Mouse (Mus musculus): ENCODE measurements at regions not wholly inside any gene's neighbourhood (a gene's known extent, or its start where the extent isn't known, plus 50 kb on each side); places are given as distances from the start of the nearest gene placed in this dataset.
A peak's percentile ranks its signal among the peaks of the same experiment; 100 is the strongest.

- peak; percentile 44 for DNase-seq
Observed at GRCm38 (mm10) chr16:5672871-5673270, 212.3 kb upstream of the Rbfox1 start.

GRCm38 (mm10) chr16:5668403-5668967 lies 216.7 kb upstream of the Rbfox1 start:
- no peak for DNase-seq

- peak; percentile 66 for DNase-seq
Observed at GRCm38 (mm10) chr16:5661918-5662317, 223.2 kb upstream of the Rbfox1 start.

- no peak for DNase-seq
Observed at GRCm38 (mm10) chr16:5651551-5651950, 233.6 kb upstream of the Rbfox1 start.

- no peak for DNase-seq
Observed at GRCm38 (mm10) chr16:5651002-5651401, 234.2 kb upstream of the Rbfox1 start.

- no peak for DNase-seq
Observed at GRCm38 (mm10) chr16:5639956-5640355, 245.2 kb upstream of the Rbfox1 start.

GRCm38 (mm10) chr16:5629996-5630395 lies 255.2 kb upstream of the Rbfox1 start:
- DNase-seq: no peak

- no peak for DNase-seq
Observed at GRCm38 (mm10) chr16:5627910-5628309, 257.2 kb upstream of the Rbfox1 start.

GRCm38 (mm10) chr16:5627117-5627909 lies 257.8 kb upstream of the Rbfox1 start:
- no peak for DNase-seq

- DNase-seq: no peak
Observed at GRCm38 (mm10) chr16:5625159-5625558, 260.0 kb upstream of the Rbfox1 start.

GRCm38 (mm10) chr16:5620566-5620965 lies 264.6 kb upstream of the Rbfox1 start:
- no peak for DNase-seq

GRCm38 (mm10) chr16:5616356-5616755 lies 268.8 kb upstream of the Rbfox1 start:
- DNase-seq: no peak

GRCm38 (mm10) chr16:5595359-5595758 lies 289.8 kb upstream of the Rbfox1 start:
- no peak for DNase-seq

- DNase-seq: no peak
Observed at GRCm38 (mm10) chr16:5578333-5578732, 306.8 kb upstream of the Rbfox1 start.

GRCm38 (mm10) chr16:5572780-5573179 lies 312.4 kb upstream of the Rbfox1 start:
- DNase-seq: no peak

GRCm38 (mm10) chr16:5570619-5571018 lies 314.5 kb upstream of the Rbfox1 start:
- no peak for DNase-seq

- DNase-seq: no peak
Observed at GRCm38 (mm10) chr16:5569101-5569500, 313.3 kb upstream of the Eef2kmt start.

- DNase-seq: no peak
Observed at GRCm38 (mm10) chr16:5549026-5549425, 293.2 kb upstream of the Eef2kmt start.

- DNase-seq: no peak
Observed at GRCm38 (mm10) chr16:5548602-5549001, 292.8 kb upstream of the Eef2kmt start.

GRCm38 (mm10) chr16:5546808-5547207 lies 291.0 kb upstream of the Eef2kmt start:
- no peak for DNase-seq

- no peak for DNase-seq
Observed at GRCm38 (mm10) chr16:5545801-5546200, 290.0 kb upstream of the Eef2kmt start.

- no peak for DNase-seq
Observed at GRCm38 (mm10) chr16:5544436-5544835, 288.7 kb upstream of the Eef2kmt start.

GRCm38 (mm10) chr16:5538836-5539510 lies 283.2 kb upstream of the Eef2kmt start:
- no peak for DNase-seq

Data from cerebellum, adult 9-11 months (tissue).